Mouse (Mus musculus) megakaryocyte progenitor cell, adult 5-6 weeks (primary cell): Measurements from ENCODE around the gene Ddr2. TPM values are rescaled to one million over a fixed set of nuclear protein-coding genes. Genes with fewer than 3 reads are reported as not detected.

ENCODE experiments used
- ATAC-seq: replicated peaks from 2 replicates; pipeline ENCODE4 v1.8.0; 2016; ENCODE audit warnings: mild to moderate bottlenecking, moderate TSS enrichment, inconsistent platforms; ENCODE audit not compliant: poor library complexity
- total RNA-seq, 2 experiments: library from RNA; stranded (forward) in 1 of 2; stranded (reverse) in 1 of 2; fragments of 157-497, 149-512 nt in 1 of 2; fragments of 200-1000 nt in 1 of 2; gene quantifications; 2 replicates each; pipeline versions ENCODE4 v1.2.3 to v1.2.4; 2015 to 2017

Ddr2 gene
- total RNA-seq (2015) (not detected in 2 replicates), total RNA-seq (2017) (not detected in 2 replicates)

GRCm38 (mm10) chr1:170110516-170111332, at the start of gene Ddr2:
TSS of gene Ddr2 (minus strand) at chr1:170110762.
- ATAC-seq = no peak

- ATAC-seq = 0 out of 2 replicates have a peak, but pooled peaks have one; percentile 21
Observed at GRCm38 (mm10) chr1:170159707-170160106, 49.1 kb upstream of the Ddr2 start.

DNA sequence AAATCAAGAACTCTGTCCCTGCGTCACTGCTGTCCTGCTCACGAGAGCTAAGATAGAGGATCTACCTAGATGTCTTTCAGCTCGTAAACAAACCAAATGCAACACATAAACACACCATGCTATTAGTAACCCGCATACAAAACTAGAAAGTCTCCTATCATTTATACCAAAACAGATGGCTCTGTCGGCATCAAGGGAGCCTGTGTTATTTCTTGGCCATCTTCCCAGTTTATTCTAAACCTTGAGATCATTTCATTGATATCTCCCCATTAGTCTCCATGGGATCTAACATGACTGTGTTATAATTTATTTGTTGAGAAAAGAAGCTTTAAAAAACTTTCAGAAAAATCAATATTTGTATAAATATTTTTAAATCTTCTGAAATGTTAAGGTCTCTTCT, 45.2 kb upstream of the Ddr2 start:
- ATAC-seq = peak; percentile 36

DNA sequence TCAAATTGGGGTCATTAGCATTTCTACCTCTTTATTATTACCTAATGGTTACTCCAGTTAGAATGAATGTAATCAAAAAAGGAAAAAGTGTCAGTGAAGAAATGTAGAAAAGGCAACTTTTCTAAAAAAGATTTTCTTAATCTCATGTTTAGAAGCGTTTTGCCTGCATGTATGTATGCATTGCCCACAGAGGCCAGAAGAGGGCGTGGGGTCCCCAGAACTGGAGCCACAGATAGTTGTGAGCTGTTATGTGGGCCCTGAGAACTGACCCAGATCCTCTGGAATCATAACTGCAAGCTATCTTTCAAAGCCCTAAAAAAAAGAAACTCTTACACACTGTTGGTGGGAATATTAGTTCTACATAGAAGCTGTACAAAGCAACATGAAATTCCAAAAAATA, 44.7 kb upstream of the Ddr2 start:
- peak; percentile 55 for ATAC-seq

DNA sequence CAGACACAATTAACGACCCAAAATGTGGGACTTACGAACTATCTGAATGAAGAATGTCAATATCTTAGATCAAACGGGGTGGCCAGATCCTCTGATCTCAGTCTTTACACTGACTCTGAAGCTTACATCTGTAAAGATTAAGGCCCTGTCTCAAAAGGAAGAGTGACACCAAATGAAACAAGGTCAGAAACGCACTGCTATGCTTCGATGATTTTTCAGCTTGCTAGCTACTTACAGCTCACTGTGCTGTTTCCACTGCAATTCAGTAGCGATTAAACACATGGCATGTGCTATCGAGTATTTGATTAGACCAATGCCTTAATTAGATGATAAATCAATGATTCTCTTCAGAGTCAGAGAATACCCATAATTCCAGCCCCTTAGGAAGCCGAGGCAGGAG, 43.4 kb upstream of the Ddr2 start:
- ATAC-seq = no peak

GRCm38 (mm10) chr1:170152552-170152951, 42.0 kb upstream of the Ddr2 start:
- ATAC-seq = no peak

DNA sequence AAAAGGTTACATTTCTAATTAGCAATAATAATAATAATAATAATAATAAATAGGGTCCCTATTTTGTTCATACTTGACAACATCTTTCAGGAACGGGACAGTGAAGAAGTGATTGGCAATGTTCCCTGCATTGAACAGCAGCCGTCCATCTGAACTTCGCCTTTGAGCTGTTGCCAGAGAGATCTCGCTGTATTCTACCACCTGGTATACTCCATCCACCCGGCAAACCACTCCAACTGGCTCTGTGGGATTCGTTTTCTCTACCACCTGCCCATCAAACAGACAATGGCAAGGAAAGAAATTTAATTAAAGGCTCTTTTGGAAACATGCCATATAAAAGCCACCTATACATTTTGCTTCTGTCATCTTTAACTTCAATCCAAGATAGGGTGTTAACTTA, 40.3 kb upstream of the Ddr2 start:
- ATAC-seq = no peak

DNA sequence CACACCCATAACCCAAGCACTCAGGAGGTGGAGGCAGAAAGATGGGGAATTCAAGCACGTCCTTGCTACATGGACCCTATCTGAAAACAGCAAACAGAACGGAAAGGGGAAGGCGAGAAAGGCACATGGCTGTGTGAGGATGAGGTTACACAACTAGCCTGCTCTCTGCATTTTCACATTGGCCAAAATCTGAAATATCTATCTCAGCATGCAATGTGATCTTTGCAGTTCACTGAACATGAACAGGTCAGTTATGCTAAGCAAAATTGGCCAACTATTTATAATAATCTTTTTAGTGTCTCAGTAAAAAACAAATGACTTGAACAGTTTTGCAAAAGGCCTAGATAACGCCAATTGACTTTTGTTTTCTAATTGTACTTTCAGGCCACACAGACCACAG, 39.2 kb upstream of the Ddr2 start:
- no peak for ATAC-seq

DNA sequence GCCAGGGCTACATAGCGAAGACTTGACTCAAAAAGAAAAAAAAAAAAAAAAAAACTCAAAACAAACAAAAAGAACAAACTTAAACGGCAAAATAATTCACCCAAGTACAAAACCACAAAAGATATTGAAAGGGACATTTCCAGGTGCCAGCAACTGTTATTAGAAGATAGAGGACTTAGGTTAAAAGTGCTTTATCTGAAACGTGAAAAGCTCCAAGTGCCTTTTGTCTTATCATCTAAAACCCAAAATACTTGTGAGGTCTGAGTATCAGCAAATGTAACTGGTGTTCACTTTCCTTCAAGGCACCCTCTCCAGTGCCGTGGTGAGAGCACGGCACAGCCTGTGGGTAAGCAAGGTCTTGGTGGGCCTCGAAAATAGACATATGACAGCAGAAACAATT, 38.0 kb upstream of the Ddr2 start:
- ATAC-seq = peak; percentile 86

GRCm38 (mm10) chr1:170147651-170148448, 37.3 kb upstream of the Ddr2 start:
- peak; percentile 45 for ATAC-seq

DNA sequence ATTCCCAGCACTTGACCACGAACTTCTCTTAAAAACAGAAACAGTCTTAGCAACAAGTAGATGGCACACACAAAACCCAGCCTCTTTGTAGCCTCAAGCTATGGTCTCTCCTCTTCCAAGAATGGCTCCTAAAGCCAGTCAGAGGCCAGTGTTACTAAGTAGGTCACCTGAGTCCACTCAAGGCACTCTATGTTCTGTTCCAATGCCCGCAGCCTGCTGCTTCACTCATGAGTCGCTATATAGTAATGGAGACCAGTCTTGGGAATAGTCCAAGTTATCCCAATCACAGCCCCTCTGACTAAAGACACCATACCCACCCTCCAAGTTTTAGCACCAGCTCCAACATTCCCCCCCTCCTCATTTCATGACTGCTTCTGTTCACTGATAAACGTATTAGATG, 35.0 kb upstream of the Ddr2 start:
- no peak for ATAC-seq

DNA sequence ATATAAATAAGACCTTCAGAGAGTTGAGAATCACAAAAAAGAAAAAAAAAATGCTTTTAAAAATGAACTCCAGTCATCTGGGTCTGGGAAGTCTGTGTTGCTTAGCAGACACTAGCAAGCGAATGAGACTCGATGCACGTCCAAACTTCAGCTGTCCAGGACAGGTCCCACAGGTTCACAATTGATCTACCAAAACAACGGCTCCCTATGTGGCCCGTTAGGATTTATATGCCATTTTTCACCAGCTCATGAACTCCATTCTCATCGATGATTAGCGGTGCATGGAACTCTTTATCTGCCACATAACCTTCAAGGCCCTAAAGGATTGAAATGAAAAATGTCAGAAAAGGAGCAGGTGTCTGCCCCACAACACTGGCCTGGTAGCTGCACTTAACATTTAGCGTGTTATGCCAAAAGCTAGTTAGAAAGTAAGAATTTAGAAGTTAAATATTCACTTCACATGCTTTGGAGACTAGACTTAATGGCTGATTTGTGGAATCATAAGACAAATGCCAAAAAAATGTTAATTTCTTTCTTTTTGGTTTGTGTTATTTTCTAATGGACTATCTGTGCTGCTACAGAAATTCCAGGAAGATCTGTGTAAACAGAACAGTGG, 31.8 kb upstream of the Ddr2 start:
- ATAC-seq = no peak

GRCm38 (mm10) chr1:170141626-170142025, 31.1 kb upstream of the Ddr2 start:
- no peak for ATAC-seq

DNA sequence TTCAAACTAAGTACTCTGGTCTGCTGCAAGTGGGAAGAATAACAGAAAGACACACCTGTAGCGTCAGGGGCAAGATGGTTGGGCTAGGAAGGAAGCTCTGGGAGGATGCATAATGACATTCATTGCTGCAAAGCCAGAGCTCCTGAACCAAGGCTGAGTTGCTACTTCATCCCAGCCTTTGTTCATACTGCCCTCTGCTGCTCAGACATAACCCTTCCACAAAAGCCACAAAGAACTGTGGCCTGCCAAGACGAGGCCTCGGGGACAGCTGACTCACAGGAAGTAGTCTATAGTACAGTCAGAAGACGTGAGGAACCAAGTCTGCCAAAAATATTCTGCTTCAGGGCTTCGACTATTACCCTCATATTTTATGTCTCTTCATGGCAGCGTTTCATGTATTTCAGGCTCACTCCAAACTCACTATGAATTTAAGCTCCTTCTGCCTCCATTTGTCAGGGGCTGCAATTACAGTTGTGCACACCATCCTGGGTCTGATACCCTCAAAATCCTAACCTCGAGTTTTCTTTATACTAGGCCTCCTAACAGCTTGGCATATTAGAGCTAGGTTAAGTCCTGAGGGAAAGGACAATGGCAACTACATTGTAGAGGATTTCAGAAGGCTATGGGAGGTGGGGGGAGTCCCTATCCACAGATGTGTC, 25.9 kb upstream of the Ddr2 start:
- ATAC-seq = peak; percentile 99

DNA sequence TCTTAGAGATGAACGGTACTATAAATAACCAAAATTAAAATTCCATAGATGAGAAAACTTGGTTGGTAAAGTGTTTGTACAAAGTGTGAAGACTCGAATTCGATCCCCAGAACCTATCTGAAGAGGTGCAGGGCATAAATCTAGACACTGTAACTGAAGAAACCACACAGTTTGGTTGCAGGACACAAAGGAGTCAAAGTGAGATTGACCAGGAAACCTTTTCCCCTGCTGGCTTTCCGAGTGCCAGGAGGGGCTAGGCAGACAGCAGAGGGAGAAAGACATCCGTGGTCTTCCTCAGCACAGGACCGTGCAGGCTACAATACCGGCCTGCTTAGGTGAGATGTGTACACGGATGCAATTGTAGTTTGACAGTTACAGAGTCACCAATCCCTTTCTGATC, 23.7 kb upstream of the Ddr2 start:
- ATAC-seq = no peak

DNA sequence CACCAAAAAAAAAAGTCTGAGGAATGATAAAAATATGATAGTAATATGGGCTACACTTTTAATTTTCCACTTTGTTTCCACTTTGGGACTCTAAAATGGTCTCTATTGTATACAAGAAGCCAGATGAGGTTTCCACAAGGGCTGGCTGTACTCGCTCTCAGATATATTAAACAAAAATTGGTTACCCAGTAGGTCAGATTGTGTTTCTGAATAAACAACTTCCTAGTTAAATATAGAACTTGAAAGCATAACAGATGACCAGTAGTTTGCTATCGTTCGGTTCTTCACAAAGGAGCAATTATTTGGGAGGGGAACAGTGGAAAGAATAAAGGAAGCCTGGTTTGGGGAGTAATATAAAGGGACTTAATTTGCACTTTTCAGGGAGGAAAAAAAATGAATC, 20.4 kb upstream of the Ddr2 start:
- no peak for ATAC-seq

DNA sequence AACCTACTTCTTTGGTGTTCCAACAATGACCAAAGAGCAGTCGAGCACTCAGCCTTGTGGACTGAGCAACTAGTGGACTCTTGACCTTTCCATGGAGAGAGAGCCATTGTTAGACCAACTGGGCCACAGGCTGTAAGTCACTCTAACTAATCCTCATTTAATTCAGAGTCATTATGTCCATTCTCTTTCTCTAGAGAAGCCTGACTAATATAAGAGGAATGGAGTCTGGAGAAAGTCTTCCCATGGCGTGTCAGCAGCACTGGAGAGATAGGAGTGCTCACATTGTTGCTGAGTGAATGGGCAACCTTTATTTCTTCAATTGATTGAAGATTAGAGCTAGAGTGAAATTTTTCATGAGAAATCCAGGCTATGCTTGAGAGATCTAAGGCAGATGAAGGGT, 14.1 kb upstream of the Ddr2 start:
- no peak for ATAC-seq

GRCm38 (mm10) chr1:170113616-170114015, 3.1 kb upstream of the Ddr2 start:
- ATAC-seq = no peak

DNA sequence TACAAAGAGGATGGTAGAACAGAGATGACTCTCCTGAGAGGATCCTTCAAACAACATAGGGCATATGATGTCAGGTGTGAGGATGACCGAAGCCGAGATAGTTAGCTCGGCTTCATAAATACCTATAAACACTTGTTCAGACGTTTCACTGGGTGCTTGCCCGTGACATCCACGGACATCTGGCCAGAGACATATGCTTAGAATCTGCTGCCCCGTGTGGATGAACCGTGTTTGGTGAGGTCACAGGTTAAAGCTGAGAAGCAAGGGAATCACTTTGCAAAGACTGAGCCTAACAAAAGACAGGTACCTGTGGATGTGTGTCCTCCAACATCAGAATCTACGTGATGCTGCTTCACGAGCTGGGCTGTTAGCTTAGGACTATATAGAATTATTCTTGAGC, 1.7 kb upstream of the Ddr2 start:
- no peak for ATAC-seq

GRCm38 (mm10) chr1:170111651-170112226, 1.2 kb upstream of the Ddr2 start:
- no peak for ATAC-seq
